Mouse (Mus musculus) gastrocnemius, postnatal 14 days (tissue): ENCODE data around the gene Cib1. TPM values are rescaled to one million over a fixed set of nuclear protein-coding genes. Genes with fewer than 3 reads are reported as not detected.

Source experiments
- total RNA-seq, 2 experiments: library from RNA; stranded (reverse); gene quantifications; 2 replicates each; pipeline ENCODE4 v1.2.3; 2021

The Cib1 gene
- total RNA-seq, 2 experiments from 2014 or later = 9.4 to 11.3 TPM

Other genes starting within 250 kb of the Cib1 start
- gene Zfp710, start 208.0 kb downstream of the Cib1 start, total RNA-seq = 10 to 100 TPM; 14.1 to 15.5 TPM
- 100 to 1,000 TPM; 179 to 214 TPM for gene Idh2, start 117.4 kb downstream of the Cib1 start, total RNA-seq
- gene Sema4b, start 46.0 kb downstream of the Cib1 start, total RNA-seq = 1 to 10 TPM; 1.9 to 2.5 TPM
- 1 to 10 TPM; 1.1 to 1.5 TPM for gene Gdpgp1, start 52 bp upstream of the Cib1 start, total RNA-seq
- gene Ttll13, start 13.6 kb upstream of the Cib1 start, total RNA-seq = under 1 TPM; 0.20 to 0.33 TPM
- gene Ngrn, start 28.4 kb upstream of the Cib1 start, total RNA-seq = 10 to 100 TPM; 20.6 to 21.5 TPM
- 1 to 10 TPM; 3.0 to 3.7 TPM for gene Vps33b, start 36.8 kb upstream of the Cib1 start, total RNA-seq
- 1 to 10 TPM; 7.6 to 8.8 TPM for gene Prc1, start 61.6 kb upstream of the Cib1 start, total RNA-seq
- 1 to 10 TPM; 7.5 to 9.6 TPM for gene Rccd1, start 91.6 kb upstream of the Cib1 start, total RNA-seq
- gene Unc45a, start 108.2 kb upstream of the Cib1 start, total RNA-seq = 10 to 100 TPM; 11.7 to 12.1 TPM
- 10 to 100 TPM; 34.3 to 37.2 TPM for gene Hddc3, start 110.3 kb upstream of the Cib1 start, total RNA-seq
- gene Man2a2, start 138.6 kb upstream of the Cib1 start, total RNA-seq = 10 to 100 TPM; 96.8 to 97.0 TPM
- gene Fes, start 155.1 kb upstream of the Cib1 start, total RNA-seq = 1 to 10 TPM; 5.7 to 7.6 TPM
- 10 to 100 TPM; 49.4 to 51.9 TPM for gene Furin, start 172.6 kb upstream of the Cib1 start, total RNA-seq